Mouse (Mus musculus) heart, postnatal 36 days (tissue): ENCODE measurements around the gene Gm14444. TPM values are rescaled to one million over a fixed set of nuclear protein-coding genes. Genes with fewer than 3 reads are reported as not detected.
"Not testable (repeated sequence)": the region's sequence is repeated elsewhere in the genome, so short reads cannot be mapped to it uniquely, and the experiment has no call there.

ENCODE experiments used
- DNase-seq, 2 experiments: peaks; one replicate each; pipeline ENCODE4 v3.0.0; 2021 to 2022
- intact Hi-C: fragments of 180-260 bp; cut with DNase I; formaldehyde crosslinking; loops from one replicate; pipeline ENCODE4 v1.15.1; 2025
- total RNA-seq, 2 experiments: library from RNA; stranded (reverse); gene quantifications; 2 replicates each; pipeline ENCODE4 v1.2.3; 2021

Gene Gm14444
- under 1 TPM in 1 of 2 experiments, not detected in 1; 0.75 TPM for total RNA-seq

DNA sequence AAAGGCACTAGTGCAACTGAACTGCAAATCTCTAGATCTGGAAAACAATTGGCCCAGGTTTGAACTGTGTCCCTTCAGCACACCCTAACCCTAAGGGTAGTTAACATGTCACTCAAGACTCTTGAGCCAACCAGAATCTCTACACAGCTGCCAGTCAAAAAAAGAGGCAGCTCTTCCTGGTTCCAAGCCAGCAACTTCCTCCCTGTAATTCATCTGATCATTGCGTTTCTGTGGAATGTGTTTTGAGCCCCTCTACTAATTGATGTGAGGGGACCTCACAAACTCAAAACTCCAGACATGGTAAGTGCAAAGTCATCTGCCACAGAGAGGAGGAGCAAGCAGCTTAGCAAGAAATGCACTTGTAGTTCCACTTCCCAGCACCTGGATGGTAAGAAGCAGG lies at the start of gene Gm14444:
TSS of gene Gm14444 (plus strand) at position 220 of the 400 bp plus-strand sequence.
- DNase-seq, intact Hi-C loops: not testable (repeated sequence)

DNA sequence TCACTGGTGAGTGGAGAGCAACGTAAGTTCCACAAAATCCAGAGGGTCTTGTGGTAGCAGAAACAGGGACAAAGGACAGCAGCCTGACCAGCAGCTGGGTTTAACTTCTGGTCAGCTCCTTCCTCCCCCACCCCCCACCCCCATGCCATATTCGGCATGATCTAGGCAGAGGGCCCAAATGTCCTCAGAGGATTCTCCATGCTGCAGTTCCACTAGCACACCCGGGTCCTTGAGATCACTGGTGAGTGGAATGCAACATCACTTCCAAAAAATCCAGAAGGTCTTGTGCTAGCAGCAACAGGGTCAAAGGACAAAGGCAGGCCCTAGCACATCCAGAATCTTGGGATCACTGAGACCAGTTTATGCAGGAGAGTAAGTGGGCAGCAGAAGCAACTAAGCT lies 44.6 kb upstream of the Gm14444 start:
- DNase-seq, intact Hi-C loops: not testable (repeated sequence)

DNA sequence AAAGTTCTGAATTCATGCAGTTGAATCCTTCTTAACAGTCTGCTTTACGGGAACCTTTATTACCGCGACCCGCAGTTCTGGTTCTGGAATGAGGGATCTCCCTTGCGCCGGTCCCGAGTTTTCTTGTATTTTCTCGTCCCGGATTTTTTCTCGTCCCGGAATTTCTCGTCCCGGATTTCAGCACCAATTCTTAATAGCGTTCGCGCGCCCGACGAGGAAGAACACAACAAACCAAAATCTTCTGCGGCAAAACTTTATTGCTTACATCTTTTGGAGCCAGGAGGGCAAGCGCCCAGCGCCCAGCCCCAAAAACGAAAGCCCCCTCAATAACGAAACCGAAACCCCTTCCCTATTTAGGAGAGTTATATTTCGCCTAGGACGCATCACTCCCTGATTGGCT lies 34.2 kb downstream of the Gm14444 start:
- intact Hi-C loops, DNase-seq: not testable (repeated sequence)

DNA sequence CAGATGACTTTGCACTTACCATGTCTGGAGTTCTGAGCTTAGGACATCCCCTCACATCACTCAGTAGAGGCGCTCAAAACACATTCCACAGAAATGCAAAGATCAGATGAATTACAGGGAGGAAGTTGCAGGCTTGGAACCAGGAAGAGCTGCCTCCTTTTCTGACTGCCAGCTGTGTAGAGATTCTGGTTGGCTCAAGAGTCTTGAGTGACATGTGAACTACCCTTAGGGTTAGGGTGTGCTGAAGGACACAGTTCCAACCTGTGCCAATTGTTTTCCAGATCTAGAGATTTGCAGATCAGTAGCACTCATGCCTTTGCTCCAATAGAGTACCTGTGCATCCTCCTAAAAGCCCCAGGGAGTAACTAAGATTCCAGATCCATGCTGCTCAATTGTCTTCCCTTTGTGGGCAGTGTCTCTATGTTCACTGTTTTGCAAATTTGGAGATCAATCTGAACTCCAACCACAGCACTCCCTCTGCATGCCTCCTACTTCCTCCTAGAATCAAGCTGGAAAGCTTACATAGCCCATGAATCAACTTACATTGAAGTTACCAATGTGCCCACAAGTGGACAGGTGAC lies 57.7 kb downstream of the Gm14444 start, which contains the start of gene Gm14393:
TSS of gene Gm14393 (minus strand) at position 101 of the 581 bp plus-strand sequence.
- not testable (repeated sequence) for DNase-seq

More for the DNA sequence above, 57.7 kb downstream of the Gm14444 start, which contains the start of gene Gm14393:
- intact Hi-C loops = not testable (repeated sequence)

Other genes with a start within 250 kb of the Gm14444 start
- gene Edn3, start 249.6 kb upstream of the Gm14444 start, total RNA-seq = under 1 TPM; 0.44 to 0.68 TPM
- 1 to 10 TPM in 1 of 2 experiments, not detected in 1; 1.0 TPM for gene Gm14393, start 57.5 kb downstream of the Gm14444 start, total RNA-seq
- 1 to 10 TPM; 8.8 to 9.0 TPM for gene Gm14399, start 131.8 kb downstream of the Gm14444 start, total RNA-seq
- under 1 TPM; 0.43 to 0.50 TPM for gene Gm14443, start 165.6 kb downstream of the Gm14444 start, total RNA-seq
- gene Gm14391, start 196.7 kb downstream of the Gm14444 start, total RNA-seq = 10 to 100 TPM; 59.4 to 60.8 TPM